Mouse (Mus musculus) kidney, postnatal 14 days (tissue): ENCODE results near the gene Camk1d.

Experiments
- DNase-seq: peaks from one replicate; pipeline ENCODE4 v3.0.0; 2022; ENCODE audit warnings: mixed read lengths

Camk1d gene

GRCm38 (mm10) chr2:5707871-5708733 lies 6.2 kb downstream of the Camk1d start:
- DNase-seq, result no peak

GRCm38 (mm10) chr2:5706618-5707017 lies 7.7 kb downstream of the Camk1d start:
- DNase-seq, result no peak

- no peak for DNase-seq
Observed at GRCm38 (mm10) chr2:5702370-5702769, 11.9 kb downstream of the Camk1d start.

- DNase-seq, result no peak
Observed at GRCm38 (mm10) chr2:5700931-5701330, 13.4 kb downstream of the Camk1d start.

GRCm38 (mm10) chr2:5698451-5698850 lies 15.9 kb downstream of the Camk1d start:
- no peak for DNase-seq

GRCm38 (mm10) chr2:5694094-5694493 lies 20.2 kb downstream of the Camk1d start:
- no peak for DNase-seq

- no peak for DNase-seq
Observed at GRCm38 (mm10) chr2:5691729-5692128, 22.6 kb downstream of the Camk1d start.

- DNase-seq, result no peak
Observed at GRCm38 (mm10) chr2:5683366-5683765, 30.9 kb downstream of the Camk1d start.

- DNase-seq, result no peak
Observed at GRCm38 (mm10) chr2:5681909-5682308, 32.4 kb downstream of the Camk1d start.

GRCm38 (mm10) chr2:5681302-5681701 lies 33.0 kb downstream of the Camk1d start:
- DNase-seq, result no peak

- DNase-seq, result no peak
Observed at GRCm38 (mm10) chr2:5679055-5679454, 35.3 kb downstream of the Camk1d start.

GRCm38 (mm10) chr2:5677472-5677871 lies 36.8 kb downstream of the Camk1d start:
- DNase-seq, result no peak

- DNase-seq, result no peak
Observed at GRCm38 (mm10) chr2:5676786-5677185, 37.5 kb downstream of the Camk1d start.

GRCm38 (mm10) chr2:5676143-5676483 lies 38.2 kb downstream of the Camk1d start:
- DNase-seq, result no peak

GRCm38 (mm10) chr2:5675431-5676142 lies 38.7 kb downstream of the Camk1d start:
- no peak for DNase-seq

GRCm38 (mm10) chr2:5674512-5674911 lies 39.8 kb downstream of the Camk1d start:
- no peak for DNase-seq

- no peak for DNase-seq
Observed at GRCm38 (mm10) chr2:5673816-5674215, 40.5 kb downstream of the Camk1d start.

- no peak for DNase-seq
Observed at GRCm38 (mm10) chr2:5672906-5673589, 41.3 kb downstream of the Camk1d start.

- DNase-seq, result no peak
Observed at GRCm38 (mm10) chr2:5670146-5670545, 44.2 kb downstream of the Camk1d start.

GRCm38 (mm10) chr2:5669498-5670040 lies 44.7 kb downstream of the Camk1d start:
- no peak for DNase-seq

- no peak for DNase-seq
Observed at GRCm38 (mm10) chr2:5668940-5669339, 45.4 kb downstream of the Camk1d start.

GRCm38 (mm10) chr2:5663499-5663898 lies 50.8 kb downstream of the Camk1d start:
- no peak for DNase-seq

- DNase-seq, result no peak
Observed at GRCm38 (mm10) chr2:5661946-5662345, 52.4 kb downstream of the Camk1d start.
